ENCODE assay signal across 10 mouse cellular contexts in genomic region chr7:79799048-79799447, GRCm38 (mm10). TPM values are rescaled to one million over a fixed set of nuclear protein-coding genes. Genes with fewer than 3 reads are reported as not detected.
A peak's percentile ranks its signal among the peaks of the same experiment; 100 is the strongest.
DNase-seq lines count a peak whose midpoint lies in the region; ATAC-seq and TF ChIP-seq lines count a peak whose summit lies in the region.
"Had no signal": no experiment of that assay in that cellular context is flagged by ENCODE, and none has a peak within 500 bp of the region (broad histone marks: within the 10 kb centered on the region; RNA-seq: fewer than 3 reads in every experiment).

No protein-coding gene starts in this region.

- no peaks in the 10 kb centered on the region for H3K9me3 ChIP-seq in liver, embryonic 13.5 days (replicated peaks)
- H3K9me3 ChIP-seq: heart, embryonic 13.5 days had no signal

- no peak overlapping the region for H3K9ac ChIP-seq in liver, embryonic 13.5 days
- H3K9ac ChIP-seq: heart, embryonic 13.5 days had no signal

- H3K27ac ChIP-seq in gastrocnemius, adult 2 months, result no peak overlapping the region
- no peak overlapping the region for H3K27ac ChIP-seq in liver, embryonic 13.5 days
- H3K27ac ChIP-seq: heart, embryonic 13.5 days had no signal

- H3K4me2 ChIP-seq in liver, embryonic 13.5 days, result no peak overlapping the region
- H3K4me2 ChIP-seq: heart, embryonic 13.5 days had no signal

- intact Hi-C loops in gastrocnemius, adult 2 months (cut with DNase I), result loop anchor here (1.0 kb wide), 1 partner anchor 115 kb away; no protein-coding TSS in a partner anchor

- peaks cover 30% of the 10 kb centered on the region for H3K27me3 ChIP-seq in liver, embryonic 13.5 days

- ATAC-seq in liver, embryonic 13.5 days (ENCODE audit: low read depth), result no peak

- H3K36me3 ChIP-seq in liver, embryonic 13.5 days, result no peaks in the 10 kb centered on the region
- H3K36me3 ChIP-seq: heart, embryonic 13.5 days had no signal

- DNase-seq in 416B (ENCODE audit: low read depth) (peak; percentile 67), MEL-GATA-1-ER (ENCODE audit: extremely low read depth, low read depth) (peak; percentile 43)
- peak; percentile 65 for DNase-seq in cerebellum, adult 9-10 months
- DNase-seq in gastrocnemius, adult 2 months, result peak; percentile 76
- peak; percentile 90 for DNase-seq in kidney, postnatal 10 days
- DNase-seq in liver, embryonic 13.5 days, result peak; percentile 34
- DNase-seq in right cerebral cortex, adult 18-20 months, result peak; percentile 70
- peak; percentile 82 for DNase-seq in urinary bladder, postnatal 14 days (ENCODE audit: low spot score)

- H3K4me1 ChIP-seq in liver, embryonic 13.5 days (replicated peaks), result no peaks in the 10 kb centered on the region

- H3K4me3 ChIP-seq in gastrocnemius, adult 2 months, result no peak overlapping the region
- H3K4me3 ChIP-seq in liver, embryonic 13.5 days (replicated peaks), result no peak overlapping the region
- H3K4me3 ChIP-seq: heart, embryonic 13.5 days had no signal

- under 1% methylated on average over 8 of the region's 8 CpGs for WGBS in liver, embryonic 13.5 days (ENCODE audit: insufficient replicate concordance)

- peak; percentile 91 for TF ChIP-seq CTCF in gastrocnemius, adult 2 months (IDR thresholded peaks at IDR 0.05)

RNA-seq across cellular contexts. Expression of gene Mesp1, which starts 5.5 kb away (rescaled TPM):
- total RNA-seq in gastrocnemius, adult 2 months (2021), result not detected
- polyA plus RNA-seq in liver, embryonic 13.5 days (2015; fragmentation: Nextera tagmentation; extraction: Ambion mirVana), result not detected in 2 replicates
- polyA plus RNA-seq: stomach, embryonic 16.5 days had no signal

RNA-seq across cellular contexts. Expression of gene Mesp2, which starts 11.5 kb away (rescaled TPM):
- total RNA-seq in gastrocnemius, adult 2 months (2021), result not detected
- 0.08 and 0.09 TPM in 2 replicates for polyA plus RNA-seq in liver, embryonic 13.5 days (2015; fragmentation: Nextera tagmentation; extraction: Ambion mirVana)

RNA-seq across cellular contexts. Expression of gene Wdr93, which starts 56.1 kb away (rescaled TPM):
- total RNA-seq in gastrocnemius, adult 2 months (2021), result under 1 TPM in 1 of 2 experiments, not detected in 1; 0.14 TPM
- 0.08 and 0.12 TPM in 2 replicates for polyA plus RNA-seq in liver, embryonic 13.5 days (2015; fragmentation: Nextera tagmentation; extraction: Ambion mirVana)

RNA-seq across cellular contexts. Expression of gene Pex11a, which starts 56.1 kb away (rescaled TPM):
- total RNA-seq in gastrocnemius, adult 2 months (2021), result 10 to 100 TPM; 10.4 to 15.2 TPM
- polyA plus RNA-seq in liver, embryonic 13.5 days (2015; fragmentation: Nextera tagmentation; extraction: Ambion mirVana), result 1.6 and 1.9 TPM in 2 replicates

Comparison
In these comparisons a context has a peak if more than half of its experiments do, and no peak if none do; other contexts are left out.
1. DNase-seq: peak in every context shown above with its lines; median percentile 90 in kidney, postnatal 10 days; 82 in urinary bladder, postnatal 14 days; 76 in gastrocnemius, adult 2 months; 70 in right cerebral cortex, adult 18-20 months; 67 in 416B; 65 in cerebellum, adult 9-10 months; 43 in MEL-GATA-1-ER; 34 in liver, embryonic 13.5 days.